Mouse (Mus musculus) gastrocnemius, postnatal 25 days (tissue): Measurements from ENCODE around the gene Serpina3j. TPM values are rescaled to one million over a fixed set of nuclear protein-coding genes. Genes with fewer than 3 reads are reported as not detected.

ENCODE experiments used
- total RNA-seq, 2 experiments: library from RNA; stranded (reverse); gene quantifications; 1 replicate in 1 of 2; 2 replicates in 1 of 2; pipeline ENCODE4 v1.2.3; 2021

Gene Serpina3j
- total RNA-seq, 2 experiments from 2014 or later, result not detected

Other genes with a start within 250 kb of the Serpina3j start
- gene Serpina5, start 213.4 kb upstream of the Serpina3j start, total RNA-seq, result not detected
- not detected for gene Serpina3a, start 201.8 kb upstream of the Serpina3j start, total RNA-seq
- not detected for gene Serpina3b, start 186.6 kb upstream of the Serpina3j start, total RNA-seq
- 1 to 10 TPM in 1 of 2 experiments, under 1 TPM in 1; 0.72 to 6.2 TPM for gene Serpina3c, start 160.7 kb upstream of the Serpina3j start, total RNA-seq
- not detected for gene Serpina3f, start 100.0 kb upstream of the Serpina3j start, total RNA-seq
- gene Serpina3g, start 78.3 kb upstream of the Serpina3j start, total RNA-seq, result not detected
- gene Serpina3i, start 51.4 kb upstream of the Serpina3j start, total RNA-seq, result not detected
- under 1 TPM; 0.13 to 0.62 TPM for gene Serpina3k, start 23.9 kb downstream of the Serpina3j start, total RNA-seq
- under 1 TPM in 1 of 2 experiments, not detected in 1; 0.59 TPM for gene Serpina3m, start 23.9 kb downstream of the Serpina3j start, total RNA-seq
- gene Serpina3n, start 92.2 kb downstream of the Serpina3j start, total RNA-seq, result 10 to 100 TPM in 1 of 2 experiments, 1 to 10 TPM in 1; 2.4 to 14.9 TPM
- under 1 TPM in 1 of 2 experiments, not detected in 1; 0.20 TPM for gene Gsc, start 158.8 kb downstream of the Serpina3j start, total RNA-seq